Mouse (Mus musculus) E14TG2a.4 (cell line): Measurements from ENCODE around the gene Cpm.

Experiments
- CTCF ChIP-seq: conservative IDR thresholded peaks from 2 replicates; pipeline ENCODE4 v1.5.1; 2014; ENCODE audit warnings: low read length
- POU5F1 ChIP-seq: IDR thresholded peaks from 2 replicates; pipeline ENCODE4 v1.6.1; 2014; ENCODE audit warnings: low read length, borderline replicate concordance

- TF ChIP-seq CTCF, result no peak
- TF ChIP-seq POU5F1, result no peak
These were observed 3.1 kb downstream of the Cpm start for GRCm38 (mm10) chr10:117632394-117632793.
